Mouse (Mus musculus): ENCODE measurements around the gene Rala.

DNA sequence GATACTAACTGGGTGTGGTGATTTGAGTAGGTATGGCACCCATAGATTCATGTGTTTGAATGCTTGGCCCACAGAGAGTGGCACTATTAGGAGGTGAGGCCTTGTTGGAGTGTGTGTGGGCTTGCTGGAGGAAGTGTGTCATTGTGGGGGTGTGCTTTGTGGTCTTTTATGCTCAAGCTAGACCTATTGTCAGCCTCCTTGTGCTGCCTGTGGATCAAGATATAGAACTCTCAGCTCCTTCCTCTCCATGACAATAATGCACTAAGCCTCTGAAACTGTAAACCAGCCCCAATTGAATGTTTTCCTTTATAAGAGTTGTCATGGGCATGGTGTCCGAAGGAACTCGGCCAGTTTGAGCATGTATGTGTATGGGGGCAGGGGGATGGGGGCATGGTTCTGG, 100.7 kb downstream of the Rala start:
- no peak for TF ChIP-seq CTCF (IDR thresholded peaks at IDR 0.05; ENCODE audit: low read depth)
- no peak for TF ChIP-seq EP300 (IDR thresholded peaks at IDR 0.05; ENCODE audit: low read depth)

Measured in liver, embryonic 14.5 days (tissue).